Mouse (Mus musculus) left cerebral cortex, adult 2 months (tissue): ENCODE measurements around the gene M6pr. TPM values are rescaled to one million over a fixed set of nuclear protein-coding genes. Genes with fewer than 3 reads are reported as not detected.

ENCODE experiments used
- DNase-seq, 2 experiments: peaks; one replicate each; pipeline ENCODE4 v3.0.0; 2021 to 2022; ENCODE audit warnings: low spot score in 2 of 2, mixed read lengths in 1 of 2; ENCODE audit errors: extremely low spot score in 1 of 2
- H3K27ac ChIP-seq: fragments of 200-600 bp; 2 replicates; pipeline ENCODE4 v1.8.1; 2022
- H3K4me3 ChIP-seq: fragments of 200-600 bp; 2 replicates; pipeline ENCODE4 v1.8.1; 2022
- CTCF ChIP-seq: fragments of 200-600 bp; IDR thresholded peaks from 2 replicates; pipeline ENCODE4 v1.8.1; 2022; ENCODE audit warnings: antibody characterized with exemption, mild to moderate bottlenecking, moderate library complexity
- intact Hi-C: fragments of 180-260 bp; cut with DNase I; formaldehyde crosslinking; loops from one replicate; pipeline ENCODE4 v1.15.1; 2025
- total RNA-seq, 2 experiments: library from RNA; stranded (reverse); gene quantifications; 2 replicates each; pipeline ENCODE4 v1.2.3; 2021

M6pr gene
- total RNA-seq, 2 experiments from 2014 or later = 69.5 TPM

DNA sequence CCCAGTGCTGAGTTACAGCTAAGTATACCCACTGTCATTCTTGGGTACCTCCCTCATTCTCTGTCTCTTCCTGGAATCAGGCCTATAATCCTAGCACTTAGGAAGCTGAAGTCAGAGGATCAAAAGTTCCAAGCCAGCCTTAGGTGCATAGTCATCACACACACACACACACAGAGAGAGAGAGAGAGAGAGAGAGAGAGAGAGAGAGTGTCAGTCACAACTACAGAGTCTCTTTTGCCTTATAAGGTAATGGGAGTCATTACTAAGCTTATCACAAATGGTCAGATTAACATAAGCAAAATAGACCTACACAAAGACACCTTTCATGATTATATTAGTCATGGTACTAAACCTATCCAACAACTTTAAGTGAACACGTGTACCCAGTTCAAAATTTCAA, 19.2 kb upstream of the M6pr start:
- H3K27ac ChIP-seq = no peak overlapping the region
- TF ChIP-seq CTCF = no peak
- no peak for DNase-seq
- no peak overlapping the region for H3K4me3 ChIP-seq
- intact Hi-C loops = no loop called here

DNA sequence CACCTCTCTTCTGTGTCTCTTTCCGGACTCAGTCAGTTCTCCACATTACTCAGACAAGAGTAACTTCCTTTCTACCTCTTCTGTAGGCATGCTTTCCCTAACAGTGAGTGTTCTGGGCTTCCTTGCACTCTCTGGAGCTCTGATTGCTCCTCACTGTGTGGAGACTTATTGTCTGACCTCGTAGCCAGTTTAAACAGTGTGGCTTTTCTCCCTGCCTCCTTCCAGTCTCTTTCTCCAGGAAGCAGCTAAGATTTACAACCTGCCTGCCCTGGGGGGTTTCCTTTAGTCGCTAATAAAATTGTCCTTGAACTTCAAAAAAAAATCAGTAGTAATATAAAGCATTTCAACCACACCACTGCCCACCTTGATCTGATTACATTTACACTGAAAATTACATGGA, 18.3 kb upstream of the M6pr start:
- no peak for DNase-seq
- intact Hi-C loops = no loop called here
- TF ChIP-seq CTCF = no peak
- H3K27ac ChIP-seq = no peak overlapping the region
- H3K4me3 ChIP-seq = no peak overlapping the region

DNA sequence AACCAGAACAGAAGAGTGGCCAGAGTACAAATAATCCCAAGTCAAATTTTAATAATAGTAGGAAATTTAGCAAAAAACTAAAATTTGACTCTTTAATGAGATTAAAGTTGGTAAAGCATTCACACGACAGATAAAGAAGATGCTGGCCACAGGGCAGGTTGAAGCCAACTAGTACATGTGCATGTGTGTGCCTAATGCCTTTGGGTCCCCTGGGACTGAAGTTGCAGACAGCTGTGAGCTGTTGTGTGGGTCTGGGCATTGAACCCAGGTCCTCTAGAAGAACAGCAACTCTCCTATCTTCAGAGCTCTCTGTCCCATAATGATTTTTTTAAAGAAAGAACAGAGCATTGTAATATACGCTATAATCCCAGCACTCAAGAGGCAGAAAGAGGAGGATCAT, 17.3 kb upstream of the M6pr start:
- Histone ChIP-seq H3K4me3 (no peak overlapping the region), H3K27ac (no peak overlapping the region)
- TF ChIP-seq CTCF = no peak
- no peak for DNase-seq
- intact Hi-C loops = no loop called here

DNA sequence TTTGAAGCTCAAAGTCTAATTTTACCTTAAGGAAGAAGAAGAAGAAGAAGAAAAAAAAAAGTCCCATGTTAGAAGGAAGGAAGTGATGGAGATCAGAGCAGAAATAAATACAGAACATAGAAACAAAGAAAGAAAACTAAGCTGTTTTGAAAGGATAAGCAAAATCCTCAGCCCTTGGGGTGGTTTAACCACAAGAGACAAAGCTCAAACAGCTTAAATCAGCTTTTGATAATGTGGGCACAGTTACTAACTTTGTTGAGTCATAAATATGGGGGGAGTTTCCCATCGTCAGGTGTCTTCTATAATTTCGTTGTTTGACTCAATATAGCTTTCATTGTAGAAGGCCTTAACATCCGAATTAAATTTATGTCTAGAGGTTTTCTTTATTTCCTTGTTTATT, 16.8 kb upstream of the M6pr start:
- no peak overlapping the region for H3K4me3 ChIP-seq
- DNase-seq = no peak
- no peak overlapping the region for H3K27ac ChIP-seq
- TF ChIP-seq CTCF = no peak
- intact Hi-C loops = no loop called here

DNA sequence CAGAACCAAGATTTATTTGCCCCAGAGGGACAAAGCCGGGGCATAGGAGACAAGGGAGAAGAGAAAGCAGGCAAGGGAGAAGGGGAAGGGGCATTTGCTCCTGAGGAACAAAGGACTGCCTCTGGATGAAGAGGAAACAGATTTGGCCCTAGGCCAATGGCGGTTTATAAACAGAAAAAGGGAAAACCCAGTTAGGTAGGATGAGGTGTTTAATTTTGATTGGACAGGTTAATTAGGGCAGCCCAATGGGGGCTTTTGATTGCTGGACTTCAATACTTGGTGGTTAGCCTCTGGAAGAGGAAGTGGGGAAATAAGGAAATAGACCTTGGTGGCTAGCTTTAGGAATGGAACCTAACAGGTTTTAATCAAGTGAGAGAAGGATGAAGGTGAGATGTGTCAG, 16.3 kb upstream of the M6pr start:
- Histone ChIP-seq H3K4me3 (no peak overlapping the region), H3K27ac (no peak overlapping the region)
- no peak for DNase-seq
- no peak for TF ChIP-seq CTCF
- intact Hi-C loops = no loop called here

DNA sequence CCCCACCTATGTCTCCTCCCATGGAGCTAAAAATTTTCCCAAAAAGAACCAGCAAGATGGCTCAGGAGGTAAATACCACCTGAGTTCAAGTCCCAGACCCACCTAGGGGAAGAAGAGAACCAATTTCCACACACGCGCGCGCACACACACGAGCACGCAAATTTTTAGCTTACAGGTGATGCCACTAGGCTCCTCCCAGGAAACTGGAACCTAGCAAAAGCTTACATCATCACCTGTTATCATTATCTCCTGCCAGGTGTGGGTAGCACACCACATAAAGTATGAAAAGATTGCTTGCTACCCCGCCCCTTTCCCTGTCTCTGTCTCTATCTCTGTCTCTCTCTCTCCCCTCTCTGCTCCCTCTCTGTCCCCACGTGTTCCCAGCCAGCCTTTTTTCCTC, 15.4 kb upstream of the M6pr start:
- no peak for DNase-seq
- intact Hi-C loops = no loop called here
- Histone ChIP-seq H3K27ac (no peak overlapping the region), H3K4me3 (no peak overlapping the region)
- TF ChIP-seq CTCF = no peak

DNA sequence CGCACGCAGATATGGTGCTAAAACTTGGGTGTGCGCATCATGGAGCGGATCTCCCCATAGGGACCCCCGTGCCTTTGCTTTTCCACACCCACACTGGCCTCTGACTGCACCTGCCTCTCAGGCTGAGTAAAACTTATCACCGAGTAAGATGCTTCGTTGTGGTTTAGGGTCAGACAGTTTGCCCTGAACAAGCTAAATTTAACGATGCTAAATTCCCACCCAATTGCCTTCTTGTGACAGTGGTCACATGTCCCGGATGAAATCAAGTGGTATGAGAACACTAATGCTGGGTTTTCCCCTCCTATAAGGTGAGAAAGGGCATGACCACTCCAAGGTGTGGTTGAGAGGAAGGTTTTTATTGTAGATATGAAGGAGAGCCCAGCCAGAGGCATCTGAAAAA, 14.7 kb upstream of the M6pr start:
- TF ChIP-seq CTCF = no peak
- H3K27ac ChIP-seq = no peak overlapping the region
- no peak overlapping the region for H3K4me3 ChIP-seq
- intact Hi-C loops = no loop called here
- DNase-seq = no peak

DNA sequence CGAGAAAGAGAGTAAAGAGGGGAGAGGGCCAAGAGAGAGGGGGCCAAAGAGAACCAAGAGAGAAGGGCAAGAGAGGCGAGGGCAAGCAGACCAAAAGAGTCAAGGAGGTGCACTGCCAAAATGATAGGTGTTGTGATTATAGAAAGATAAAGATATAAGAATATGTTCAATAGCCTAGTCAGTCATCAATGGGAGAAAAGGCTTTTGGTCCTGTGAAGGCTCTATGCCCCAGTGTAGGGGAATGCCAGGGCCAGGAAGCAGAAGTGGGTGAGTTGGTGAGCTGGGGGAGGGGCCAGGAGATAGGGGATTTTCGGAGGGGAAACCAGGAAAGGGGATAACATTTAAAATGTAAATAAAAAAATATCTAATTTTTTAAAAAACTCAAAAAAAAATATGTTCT, 14.2 kb upstream of the M6pr start:
- intact Hi-C loops = no loop called here
- DNase-seq = no peak
- Histone ChIP-seq H3K4me3 (no peak overlapping the region), H3K27ac (no peak overlapping the region)
- no peak for TF ChIP-seq CTCF

DNA sequence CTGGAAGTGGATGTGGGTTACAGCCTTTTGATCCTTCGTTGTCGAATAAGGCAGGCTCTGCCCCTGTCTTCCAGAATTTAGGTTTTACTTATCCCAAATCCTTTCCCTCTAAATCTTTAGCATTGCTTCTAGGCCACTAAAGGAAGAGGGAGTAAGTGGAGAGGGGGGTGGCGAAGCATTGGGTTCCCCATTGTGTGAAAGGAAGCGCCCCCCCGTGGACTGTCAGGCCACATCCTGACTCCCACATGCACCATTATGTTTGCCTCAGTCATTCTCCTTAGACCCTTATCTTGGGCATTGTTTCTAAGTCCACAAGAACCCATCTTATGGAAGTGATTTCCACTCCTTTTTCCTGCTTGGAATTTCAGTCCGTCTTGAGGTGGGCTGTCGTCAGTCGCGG, 13.3 kb upstream of the M6pr start:
- Histone ChIP-seq H3K27ac (no peak overlapping the region), H3K4me3 (no peak overlapping the region)
- intact Hi-C loops = no loop called here
- TF ChIP-seq CTCF = no peak
- no peak for DNase-seq

DNA sequence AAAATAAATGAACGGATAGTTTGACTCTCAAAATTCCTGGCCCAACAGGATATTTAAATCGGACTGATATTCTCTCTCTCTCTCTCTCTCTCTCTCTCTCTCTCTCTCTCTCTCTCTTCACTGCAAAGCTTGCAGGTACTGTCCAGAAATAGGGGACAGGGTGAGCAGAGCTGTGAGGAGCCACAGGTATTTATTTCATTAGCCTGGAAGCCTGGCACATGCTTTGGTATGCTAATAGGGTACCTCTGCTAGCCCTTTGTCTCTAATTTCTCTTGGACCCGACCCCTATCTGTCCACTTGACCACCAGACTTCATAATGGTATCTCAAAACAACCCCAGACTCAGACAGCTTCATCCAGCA, 11.6 kb upstream of the M6pr start:
- peak overlapping the region; percentile 47; the same call in 1 of the 2 replicates for H3K27ac ChIP-seq
- TF ChIP-seq CTCF = no peak

GRCm38 (mm10) chr6:122297279-122298222, 11.0 kb upstream of the M6pr start:
- Histone ChIP-seq H3K27ac (peak overlapping the region; percentile 47), H3K4me3 (peak overlapping the region; percentile 54)
- peak; percentile 18; the same call in 1 of the 2 replicates for TF ChIP-seq CTCF
- peak in 1 of 2 experiments; percentile 17 for DNase-seq
- intact Hi-C loops = no loop called here

More for the DNA sequence above, 11.6 kb upstream of the M6pr start:
- peak overlapping the region; percentile 54 for H3K4me3 ChIP-seq
- no peak for DNase-seq
- intact Hi-C loops = no loop called here

- TF ChIP-seq CTCF = no peak
- intact Hi-C loops = no loop called here
- H3K4me3 ChIP-seq = no peak overlapping the region
- H3K27ac ChIP-seq = no peak overlapping the region
- no peak for DNase-seq
These were observed 10.3 kb upstream of the M6pr start for GRCm38 (mm10) chr6:122298223-122298609.

DNA sequence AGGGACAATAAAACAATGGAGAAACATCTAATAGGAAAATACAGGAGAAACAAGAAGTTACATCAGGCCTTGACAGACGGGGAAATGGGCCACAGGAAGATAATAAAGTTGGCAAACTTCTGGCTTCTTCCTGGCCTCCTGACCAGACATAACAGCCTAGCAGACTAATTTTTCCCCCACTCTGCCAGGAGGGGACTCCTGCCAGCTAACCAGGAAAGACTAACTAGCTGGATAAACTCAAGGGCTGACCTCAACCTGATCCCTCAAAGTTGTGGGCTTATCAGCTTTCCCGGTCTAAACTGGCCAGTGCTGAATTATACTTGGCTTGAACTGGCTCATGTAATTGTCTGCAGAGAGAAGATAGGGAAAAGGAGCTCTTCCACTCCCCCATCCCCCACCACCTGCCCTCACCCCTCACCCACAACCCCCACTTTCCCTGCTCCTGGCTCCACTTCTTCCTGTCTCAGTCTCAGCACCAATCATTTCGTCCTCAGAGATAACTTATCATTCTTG, 8.8 kb upstream of the M6pr start:
- intact Hi-C loops = loop anchor here (10.0 kb wide), 2 partner anchors 195 to 1025 kb away; no protein-coding TSS in a partner anchor
- Histone ChIP-seq H3K27ac (no peak overlapping the region), H3K4me3 (no peak overlapping the region)
- DNase-seq = no peak
- TF ChIP-seq CTCF = no peak
